Mouse (Mus musculus) testis, adult 2 months (tissue): Measurements from ENCODE around the gene Gm45844. TPM values are rescaled to one million over a fixed set of nuclear protein-coding genes. Genes with fewer than 3 reads are reported as not detected.
A peak's percentile ranks its signal among the peaks of the same experiment; 100 is the strongest.
"Not testable (repeated sequence)": the region's sequence is repeated elsewhere in the genome, so short reads cannot be mapped to it uniquely, and the experiment has no call there.

Source experiments
- H3K27ac ChIP-seq: fragments of 200-500 bp; 2 replicates; pipeline ENCODE4 v1.5.1; 2012; ENCODE audit warnings: low read depth, low read length; ENCODE audit not compliant: control insufficient read depth, insufficient read depth
- H3K27me3 ChIP-seq: fragments of 200-500 bp; 2 replicates; pipeline ENCODE4 v1.6.1; 2012; ENCODE audit warnings: mild to moderate bottlenecking, low read length, moderate library complexity; ENCODE audit not compliant: control insufficient read depth, insufficient read depth
- H3K36me3 ChIP-seq: fragments of 200-500 bp; 2 replicates; pipeline ENCODE4 v1.6.1; 2012; ENCODE audit warnings: mild to moderate bottlenecking, low read length; ENCODE audit not compliant: control insufficient read depth, insufficient read depth
- H3K4me1 ChIP-seq: fragments of 200-500 bp; 2 replicates; pipeline ENCODE4 v1.6.1; 2012; ENCODE audit warnings: low read length; ENCODE audit not compliant: control insufficient read depth, insufficient read depth
- H3K4me3 ChIP-seq: fragments of 200-500 bp; 2 replicates; pipeline ENCODE4 v1.5.1; 2012; ENCODE audit warnings: low read depth, mild to moderate bottlenecking, low read length, moderate library complexity, mixed read lengths; ENCODE audit not compliant: control insufficient read depth
- CTCF ChIP-seq: fragments of 200-500 bp; IDR thresholded peaks from 2 replicates; pipeline ENCODE4 v1.5.1; 2012; ENCODE audit warnings: low read depth, mild to moderate bottlenecking, inconsistent platforms, low read length, moderate library complexity; ENCODE audit not compliant: control insufficient read depth, insufficient read depth, insufficient replicate concordance
- POLR2A ChIP-seq: fragments of 200-500 bp; IDR thresholded peaks from 2 replicates; pipeline ENCODE4 v1.6.1; 2012; ENCODE audit warnings: low read depth, mild to moderate bottlenecking, inconsistent platforms, low read length, moderate library complexity; ENCODE audit not compliant: control insufficient read depth
- polyA plus RNA-seq: library from polyadenylated mRNA; depleted of rRNA; stranded (reverse); fragments of >200 nt; gene quantifications from 2 replicates; pipeline ENCODE4 v1.2.3, GENCODE M21; 2012; rRNA removed

Gene Gm45844
- polyA plus RNA-seq: 1.8 TPM in 2 replicates

DNA sequence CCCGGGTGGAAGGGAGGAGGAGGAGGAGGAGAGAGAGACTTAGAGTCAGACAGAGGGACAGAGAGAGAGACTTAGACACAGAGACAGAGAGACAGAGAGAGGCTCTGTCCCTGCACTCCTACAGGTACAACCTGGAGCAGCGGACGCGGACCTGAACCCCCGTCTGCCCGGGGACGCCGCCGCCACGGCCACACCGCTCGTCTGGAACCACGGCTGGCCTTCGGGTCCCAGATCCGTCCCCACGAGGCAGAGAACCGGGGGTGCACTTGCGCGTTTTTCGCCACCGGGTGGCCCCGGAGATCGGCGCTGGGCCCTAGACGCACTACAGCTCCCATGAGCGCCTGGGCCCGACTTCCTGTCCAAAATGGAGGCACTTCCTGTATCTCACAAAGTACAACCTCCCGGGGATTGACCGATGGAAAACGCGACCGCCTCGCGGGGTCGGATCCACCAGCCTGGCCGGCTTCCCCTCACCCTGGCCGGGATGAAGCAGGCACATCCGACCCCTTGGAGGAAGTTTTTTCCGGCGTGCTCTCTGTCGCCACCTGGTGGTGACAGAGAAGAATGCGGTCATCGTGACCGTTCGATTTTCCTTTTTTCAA is at the start of gene Gm45844:
Gene Gm45844, minus strand, starts transcription at position 324 of the 602 bp plus-strand sequence.
- not testable (repeated sequence) for H3K27me3 ChIP-seq, H3K36me3 ChIP-seq, H3K4me1 ChIP-seq
- peak within 1 kb of the TSS; percentile 92 for H3K4me3 ChIP-seq
- peak; percentile 98 for TF ChIP-seq CTCF
- TF ChIP-seq POLR2A: peak; percentile 28; the same call in 1 of the 2 replicates
- peak within 1 kb of the TSS; percentile 57 for H3K27ac ChIP-seq

DNA sequence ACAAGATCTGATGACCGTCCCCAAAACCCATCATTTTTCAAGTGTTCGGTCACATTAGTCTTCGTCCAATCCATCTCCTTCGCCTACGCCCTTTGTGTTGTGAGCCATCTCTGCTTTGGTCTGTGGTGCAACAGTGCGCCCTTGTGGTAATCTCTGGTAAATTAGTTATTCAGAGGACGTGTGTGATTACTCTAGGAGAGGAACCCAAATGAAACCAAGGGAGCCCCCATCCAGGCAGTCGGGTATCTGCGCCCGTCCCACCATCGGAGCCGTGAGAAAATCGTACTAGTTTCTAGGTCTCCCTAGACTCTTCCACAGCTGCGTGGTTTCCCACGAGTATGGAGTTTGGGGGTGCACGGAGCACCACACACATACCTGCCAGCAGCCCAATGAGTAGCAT is 17.5 kb upstream of the Gm45844 start:
- peaks cover 3% of the 10 kb centered on the region; the same call in 1 of the 2 replicates for H3K36me3 ChIP-seq
- no peak overlapping the region for H3K27ac ChIP-seq
- H3K4me3 ChIP-seq: peak overlapping the region; percentile 94
- H3K27me3 ChIP-seq: no peaks in the 10 kb centered on the region
- H3K4me1 ChIP-seq: peaks cover 24% of the 10 kb centered on the region
- no peak for TF ChIP-seq POLR2A
- TF ChIP-seq CTCF: no peak

DNA sequence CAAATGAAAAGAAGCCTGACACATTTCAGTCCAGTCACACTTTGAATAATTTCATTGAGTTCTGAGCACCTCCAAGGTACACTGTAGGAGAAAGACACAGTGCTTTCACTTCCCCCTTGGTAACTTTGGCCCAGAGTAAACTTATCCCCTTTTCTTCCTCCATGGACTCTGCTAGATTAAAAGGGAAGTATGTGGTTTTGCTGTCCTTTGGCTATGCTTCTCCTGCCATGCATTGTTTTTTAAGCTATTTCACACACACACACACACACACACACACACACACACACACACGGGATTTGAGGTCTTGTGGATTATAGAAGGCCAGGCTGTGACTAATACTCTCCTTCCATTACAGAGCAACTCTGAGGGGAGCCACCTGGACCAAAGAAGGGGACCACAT is 3.3 kb upstream of the Gm45844 start:
- Histone ChIP-seq H3K4me1 (0 out of 2 replicates have a peak, but pooled peaks cover 2% of the 10 kb centered on the region), H3K27me3 (no peaks in the 10 kb centered on the region), H3K27ac (no peak overlapping the region), H3K36me3 (no peaks in the 10 kb centered on the region), H3K4me3 (no peak overlapping the region)
- TF ChIP-seq POLR2A (no peak), CTCF (no peak)

DNA sequence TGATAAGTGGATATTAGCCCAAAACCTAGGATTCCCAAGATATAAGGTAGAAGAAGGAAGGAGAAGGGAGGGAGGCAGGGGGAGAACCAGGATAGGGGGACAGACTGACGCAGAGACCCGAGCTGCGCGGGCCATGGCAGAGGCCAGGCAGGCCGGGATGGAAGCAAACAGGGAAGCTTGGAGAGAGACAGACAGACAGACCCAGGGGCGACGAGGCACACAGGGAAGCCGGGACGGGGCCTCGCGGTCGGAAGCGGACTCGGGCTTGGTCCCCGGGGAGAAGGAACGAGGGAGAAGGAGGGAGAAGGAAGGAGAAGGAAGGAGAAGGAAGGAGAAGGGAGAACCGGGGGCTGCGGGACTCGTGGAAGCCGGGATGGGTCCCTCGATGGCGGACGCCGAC is 533 bp downstream of the Gm45844 start:
- not testable (repeated sequence) for H3K27me3 ChIP-seq, H3K36me3 ChIP-seq, H3K27ac ChIP-seq, H3K4me1 ChIP-seq
- H3K4me3 ChIP-seq: peak overlapping the region; percentile 92

DNA sequence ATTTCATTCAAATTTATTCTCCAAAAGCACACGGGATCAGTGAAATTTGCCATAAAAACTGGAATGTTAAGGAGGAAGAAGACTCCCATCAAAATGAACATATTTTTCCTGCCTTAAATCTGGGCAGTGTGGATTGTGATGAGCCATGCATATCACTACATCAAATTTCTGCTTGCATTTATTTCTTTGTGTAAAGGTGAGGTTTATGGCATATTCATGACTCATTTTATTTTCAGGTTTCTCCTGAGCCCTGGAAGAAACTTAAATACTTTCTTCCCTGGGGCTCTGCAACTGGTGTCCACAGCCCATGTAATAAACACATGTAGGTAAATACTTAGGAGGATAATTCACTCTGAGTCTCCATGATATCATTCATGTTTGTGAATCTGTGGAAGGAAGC is 30.9 kb downstream of the Gm45844 start, which contains the start of gene Vmn2r29:
Gene Vmn2r29, minus strand, starts transcription at position 101 of the 400 bp plus-strand sequence.
- H3K4me3 ChIP-seq, H3K4me1 ChIP-seq, H3K36me3 ChIP-seq, H3K27me3 ChIP-seq, H3K27ac ChIP-seq: not testable (repeated sequence)

DNA sequence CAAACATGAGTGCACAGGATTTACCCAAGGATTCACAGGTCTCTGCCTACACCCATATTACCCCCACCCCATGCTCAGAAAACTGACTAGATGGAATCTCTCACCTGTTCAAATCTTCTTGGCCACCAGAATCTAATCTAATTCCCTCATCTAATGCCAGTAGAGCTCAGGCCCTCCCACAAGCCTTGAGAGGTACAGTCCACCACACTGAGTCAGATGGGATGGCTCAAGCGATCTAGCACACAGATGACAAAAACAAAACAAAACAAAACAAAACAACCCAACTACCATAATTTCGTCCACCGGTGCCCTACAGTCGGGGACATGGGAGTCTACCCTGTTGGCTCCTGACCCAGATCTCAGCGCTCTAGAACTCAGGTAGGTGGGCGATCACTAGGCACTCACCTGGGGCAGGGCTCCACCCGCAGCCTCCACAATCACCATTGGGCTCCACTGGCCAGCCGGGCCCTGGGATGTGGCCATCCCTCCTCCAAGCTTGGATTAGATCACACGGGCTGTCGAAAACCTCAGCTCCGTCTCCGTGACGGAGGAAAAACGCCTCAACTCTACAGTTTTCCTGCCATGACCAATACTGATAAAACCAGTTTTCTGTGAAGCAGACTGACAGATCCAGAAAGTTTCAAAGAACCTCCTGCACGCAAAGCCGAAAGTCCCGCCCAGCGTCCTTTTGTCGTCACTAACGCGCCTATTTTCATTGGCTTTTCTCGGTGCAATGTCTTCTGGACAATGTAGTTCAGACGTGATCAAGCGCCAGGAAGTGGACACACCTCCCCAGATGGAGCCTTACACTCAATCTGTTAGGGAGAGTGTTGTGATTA is 68.6 kb downstream of the Gm45844 start, which contains the start of gene Zfp772:
Gene Zfp772, minus strand, starts transcription at position 686 of the 839 bp plus-strand sequence.
- H3K27ac ChIP-seq, H3K36me3 ChIP-seq, H3K27me3 ChIP-seq, H3K4me1 ChIP-seq: not testable (repeated sequence)
- H3K4me3 ChIP-seq: peak within 1 kb of the TSS; percentile 73

DNA sequence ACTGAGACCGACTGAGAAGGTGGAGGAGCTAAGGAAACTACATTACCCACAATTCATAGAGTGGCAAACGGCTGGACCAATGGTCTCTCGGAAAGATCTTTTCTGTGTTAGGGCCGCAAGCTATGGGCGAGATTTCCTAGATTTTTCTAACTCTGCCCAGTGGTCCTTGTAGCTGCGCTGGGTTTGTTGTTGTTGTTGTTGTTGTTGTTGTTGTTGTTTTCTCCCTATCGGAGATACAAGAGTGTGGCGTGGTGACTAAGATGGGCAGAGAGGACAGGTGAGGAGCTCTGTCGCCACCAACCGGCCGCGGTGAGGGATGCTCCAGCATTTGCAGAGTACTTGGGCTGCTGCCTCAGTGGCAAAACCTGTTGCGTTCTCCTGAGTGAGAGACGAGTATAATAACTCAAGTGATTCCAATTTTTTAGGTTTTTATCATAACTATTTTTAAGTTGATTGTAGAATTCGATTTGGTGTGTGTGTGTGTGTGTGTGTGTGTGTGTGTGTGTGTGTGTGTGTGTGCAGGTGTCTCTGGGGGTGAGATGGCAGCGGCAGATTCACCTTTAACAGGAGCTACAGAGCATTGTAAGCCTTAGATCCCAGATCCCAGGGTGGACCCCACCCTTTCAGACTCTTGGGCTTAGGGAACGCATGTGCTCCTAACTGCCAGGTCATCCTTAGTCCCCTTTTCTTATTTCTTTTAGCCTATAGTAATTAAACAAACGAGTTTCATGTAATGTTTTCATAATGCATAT is 89.7 kb downstream of the Gm45844 start:
- Histone ChIP-seq H3K36me3 (no peaks in the 10 kb centered on the region), H3K27me3 (no peaks in the 10 kb centered on the region), H3K4me3 (peak overlapping the region; percentile 80), H3K4me1 (peaks cover 5% of the 10 kb centered on the region; the same call in 1 of the 2 replicates), H3K27ac (no peak overlapping the region)
- TF ChIP-seq POLR2A (no peak), CTCF (peak; percentile 66; the same call in 1 of the 2 replicates)
